Mouse (Mus musculus): ENCODE results near the gene Ccdc189.

DNA sequence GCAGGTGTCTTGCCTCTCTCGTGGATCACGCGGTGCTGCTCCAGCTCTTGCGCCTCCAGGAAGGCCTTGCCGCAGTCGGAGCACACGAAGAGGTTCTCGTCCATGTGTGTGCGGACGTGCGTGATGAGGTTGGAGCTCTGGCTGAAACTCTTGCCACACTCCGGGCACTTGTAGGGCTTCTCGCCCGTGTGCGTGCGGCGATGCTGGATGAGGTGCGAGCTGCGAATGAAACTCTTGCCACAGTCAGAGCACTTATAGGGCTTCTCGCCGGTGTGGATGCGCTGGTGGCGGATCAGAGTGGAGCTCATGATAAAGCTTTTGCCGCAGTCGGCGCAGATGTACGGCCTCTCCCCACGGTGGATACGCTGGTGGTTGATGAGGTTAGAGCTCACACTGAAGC is 22.6 kb upstream of the Ccdc189 start:
- TF ChIP-seq CTCF (IDR thresholded peaks at IDR 0.05; ENCODE audit: low read depth, low read length) = no peak
- TF ChIP-seq POLR2A (IDR thresholded peaks at IDR 0.05; ENCODE audit: borderline replicate concordance, low read depth, low read length) = no peak

Data from bone marrow macrophage, adult 2 months (primary cell).